Mouse (Mus musculus): Measurements from ENCODE around the gene Retreg1.

GRCm38 (mm10) chr15:25929518-25929917 lies 86.5 kb downstream of the Retreg1 start:
- TF ChIP-seq POLR2A (IDR thresholded peaks at IDR 0.05; ENCODE audit: borderline replicate concordance, extremely low read depth, low read depth, low read length) (no peak), CTCF (IDR thresholded peaks at IDR 0.05; ENCODE audit: insufficient read depth, low read length) (no peak)
